Mouse (Mus musculus): Measurements from ENCODE around the gene Hyls1. TPM values are rescaled to one million over a fixed set of nuclear protein-coding genes. Genes with fewer than 3 reads are reported as not detected.

The Hyls1 gene
- polyA plus RNA-seq, 1 experiment from 2014 or later = 9.0 TPM

GRCm38 (mm10) chr9:35535876-35536275 lies 34.3 kb downstream of the Hyls1 start:
- Histone ChIP-seq H3K9ac (ENCODE audit: low read depth, low read length) (no peak overlapping the region), H3K4me3 (ENCODE audit: low read depth, low read length) (no peak overlapping the region), H3K9me3 (replicated peaks; ENCODE audit: control insufficient read depth, low read length) (no peaks in the 10 kb centered on the region), H3K27ac (ENCODE audit: low read length) (no peak overlapping the region), H3K27me3 (ENCODE audit: control insufficient read depth, insufficient read depth, low read depth, low read length) (no peaks in the 10 kb centered on the region), H3K4me2 (ENCODE audit: low read depth, low read length) (no peak overlapping the region), H3K36me3 (ENCODE audit: control insufficient read depth, insufficient read depth) (no peaks in the 10 kb centered on the region), H3K4me1 (ENCODE audit: control insufficient read depth, low read depth, low read length) (no peaks in the 10 kb centered on the region)
- ATAC-seq (ENCODE audit: low read depth) = no peak
- 32% methylated on average over 4 of the region's 4 CpGs for WGBS (ENCODE audit: insufficient replicate concordance)

DNA sequence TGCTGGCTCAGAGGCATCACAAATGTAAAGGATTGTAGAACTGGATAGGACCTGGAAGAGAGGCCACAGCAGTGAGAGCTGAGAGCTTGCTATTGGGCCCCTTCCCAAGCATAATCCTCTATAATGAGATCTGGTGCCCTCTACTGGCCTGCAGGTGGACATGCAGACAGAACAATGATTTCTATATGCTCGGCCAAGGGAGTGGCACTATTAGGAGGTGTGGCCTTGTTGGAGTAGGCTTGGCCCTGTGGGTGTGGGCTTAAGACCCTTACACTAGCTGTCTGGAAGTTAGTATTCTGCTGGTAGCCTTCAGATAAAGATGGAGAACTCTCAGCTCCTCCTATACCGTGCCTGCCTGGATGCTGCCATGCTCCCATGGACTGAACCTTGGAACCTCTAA lies 35.1 kb downstream of the Hyls1 start:
- no peaks in the 10 kb centered on the region for H3K36me3 ChIP-seq (ENCODE audit: control insufficient read depth, insufficient read depth)
- no peaks in the 10 kb centered on the region for H3K9me3 ChIP-seq (replicated peaks; ENCODE audit: control insufficient read depth, low read length)
- no peak overlapping the region for H3K4me2 ChIP-seq (ENCODE audit: low read depth, low read length)
- H3K27me3 ChIP-seq (ENCODE audit: control insufficient read depth, insufficient read depth, low read depth, low read length) = no peaks in the 10 kb centered on the region
- no peak overlapping the region for H3K9ac ChIP-seq (ENCODE audit: low read depth, low read length)
- no peak overlapping the region for H3K4me3 ChIP-seq (ENCODE audit: low read depth, low read length)
- H3K27ac ChIP-seq (ENCODE audit: low read length) = no peak overlapping the region
- 8% methylated on average over 2 of the region's 2 CpGs for WGBS (ENCODE audit: insufficient replicate concordance)
- ATAC-seq (ENCODE audit: low read depth) = peak; percentile 50; the same call in 1 of the 2 replicates
- no peaks in the 10 kb centered on the region for H3K4me1 ChIP-seq (ENCODE audit: control insufficient read depth, low read depth, low read length)

GRCm38 (mm10) chr9:35533266-35533665 lies 36.9 kb downstream of the Hyls1 start:
- H3K36me3 ChIP-seq (ENCODE audit: control insufficient read depth, insufficient read depth) = no peaks in the 10 kb centered on the region
- no peak overlapping the region for H3K27ac ChIP-seq (ENCODE audit: low read length)
- H3K9ac ChIP-seq (ENCODE audit: low read depth, low read length) = no peak overlapping the region
- no peaks in the 10 kb centered on the region for H3K9me3 ChIP-seq (replicated peaks; ENCODE audit: control insufficient read depth, low read length)
- no peaks in the 10 kb centered on the region for H3K27me3 ChIP-seq (ENCODE audit: control insufficient read depth, insufficient read depth, low read depth, low read length)
- H3K4me3 ChIP-seq (ENCODE audit: low read depth, low read length) = no peak overlapping the region
- WGBS (ENCODE audit: insufficient replicate concordance) = 55% methylated on average over 9 of the region's 9 CpGs
- no peak for ATAC-seq (ENCODE audit: low read depth)
- no peaks in the 10 kb centered on the region for H3K4me1 ChIP-seq (ENCODE audit: control insufficient read depth, low read depth, low read length)
- no peak overlapping the region for H3K4me2 ChIP-seq (ENCODE audit: low read depth, low read length)

GRCm38 (mm10) chr9:35529796-35530195 lies 40.4 kb downstream of the Hyls1 start:
- no peaks in the 10 kb centered on the region for H3K9me3 ChIP-seq (replicated peaks; ENCODE audit: control insufficient read depth, low read length)
- ATAC-seq (ENCODE audit: low read depth) = no peak
- H3K27me3 ChIP-seq (ENCODE audit: control insufficient read depth, insufficient read depth, low read depth, low read length) = no peaks in the 10 kb centered on the region
- no peak overlapping the region for H3K4me2 ChIP-seq (ENCODE audit: low read depth, low read length)
- WGBS (ENCODE audit: insufficient replicate concordance) = 26% methylated on average over 1 of the region's 1 CpGs
- no peak overlapping the region for H3K9ac ChIP-seq (ENCODE audit: low read depth, low read length)
- H3K27ac ChIP-seq (ENCODE audit: low read length) = no peak overlapping the region
- H3K4me3 ChIP-seq (ENCODE audit: low read depth, low read length) = no peak overlapping the region
- H3K36me3 ChIP-seq (ENCODE audit: control insufficient read depth, insufficient read depth) = no peaks in the 10 kb centered on the region
- H3K4me1 ChIP-seq (ENCODE audit: control insufficient read depth, low read depth, low read length) = no peaks in the 10 kb centered on the region

GRCm38 (mm10) chr9:35529141-35529540 lies 41.1 kb downstream of the Hyls1 start:
- 39% methylated on average over 3 of the region's 3 CpGs for WGBS (ENCODE audit: insufficient replicate concordance)
- ATAC-seq (ENCODE audit: low read depth) = no peak
- Histone ChIP-seq H3K4me3 (ENCODE audit: low read depth, low read length) (no peak overlapping the region), H3K36me3 (ENCODE audit: control insufficient read depth, insufficient read depth) (no peaks in the 10 kb centered on the region), H3K27ac (ENCODE audit: low read length) (no peak overlapping the region), H3K9ac (ENCODE audit: low read depth, low read length) (no peak overlapping the region), H3K4me2 (ENCODE audit: low read depth, low read length) (no peak overlapping the region), H3K4me1 (ENCODE audit: control insufficient read depth, low read depth, low read length) (no peaks in the 10 kb centered on the region), H3K9me3 (replicated peaks; ENCODE audit: control insufficient read depth, low read length) (no peaks in the 10 kb centered on the region), H3K27me3 (ENCODE audit: control insufficient read depth, insufficient read depth, low read depth, low read length) (no peaks in the 10 kb centered on the region)

DNA sequence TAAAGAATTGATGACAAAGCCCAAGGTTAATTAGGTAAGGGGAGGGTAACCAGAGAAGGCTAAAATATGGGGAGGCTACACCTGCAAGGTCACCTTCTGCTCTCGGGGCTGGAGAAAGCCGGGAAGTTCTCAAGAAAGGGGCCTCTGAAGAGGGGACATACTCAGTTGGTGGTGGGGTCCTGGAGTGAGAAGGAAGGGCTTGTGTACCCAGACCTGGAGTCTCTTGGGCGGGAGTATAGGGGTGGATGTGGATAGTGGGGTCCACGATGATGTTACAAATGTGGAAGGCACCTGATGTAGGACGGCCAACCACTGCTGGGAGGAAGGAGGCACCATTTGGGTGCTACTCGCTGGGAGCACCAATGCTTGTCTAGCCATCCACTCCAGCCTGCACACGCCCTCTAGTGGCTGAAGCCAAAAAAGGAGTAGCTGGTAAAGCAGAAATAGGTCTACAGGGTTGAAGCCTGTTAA lies 46.2 kb downstream of the Hyls1 start:
- 19% methylated on average over 7 of the region's 7 CpGs for WGBS (ENCODE audit: insufficient replicate concordance)
- no peak overlapping the region for H3K27ac ChIP-seq (ENCODE audit: low read length)
- no peak overlapping the region for H3K4me2 ChIP-seq (ENCODE audit: low read depth, low read length)

DNA sequence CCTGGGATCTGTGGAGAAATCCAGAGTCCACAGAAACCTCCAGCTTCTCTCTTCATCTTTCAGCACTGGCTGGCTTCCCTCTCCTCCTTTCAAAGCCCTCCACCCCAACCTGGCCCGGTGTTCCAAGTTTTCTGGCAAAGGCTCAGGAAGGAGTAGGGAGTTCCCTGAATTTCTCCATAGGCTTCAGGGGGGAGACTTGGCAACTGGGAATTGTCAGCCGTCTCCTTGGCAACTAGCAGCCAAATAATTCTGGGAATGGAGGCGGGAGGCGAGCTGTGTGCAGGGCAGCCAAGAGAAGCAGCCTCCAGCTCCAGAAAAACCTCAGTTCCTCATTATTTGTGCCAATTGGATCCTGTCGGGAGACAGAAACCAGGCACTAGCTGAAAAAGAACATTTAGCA lies 46.7 kb downstream of the Hyls1 start:
- WGBS (ENCODE audit: insufficient replicate concordance) = 62% methylated on average over 5 of the region's 5 CpGs
- no peak for ATAC-seq (ENCODE audit: low read depth)
- no peak overlapping the region for H3K4me2 ChIP-seq (ENCODE audit: low read depth, low read length)

More for the DNA sequence above, 46.2 kb downstream of the Hyls1 start:
- ATAC-seq (ENCODE audit: low read depth) = no peak
- no peaks in the 10 kb centered on the region for H3K36me3 ChIP-seq (ENCODE audit: control insufficient read depth, insufficient read depth)
- no peak overlapping the region for H3K9ac ChIP-seq (ENCODE audit: low read depth, low read length)
- no peaks in the 10 kb centered on the region for H3K9me3 ChIP-seq (replicated peaks; ENCODE audit: control insufficient read depth, low read length)
- H3K4me3 ChIP-seq (ENCODE audit: low read depth, low read length) = no peak overlapping the region
- H3K27me3 ChIP-seq (ENCODE audit: control insufficient read depth, insufficient read depth, low read depth, low read length) = no peaks in the 10 kb centered on the region
- no peaks in the 10 kb centered on the region for H3K4me1 ChIP-seq (ENCODE audit: control insufficient read depth, low read depth, low read length)

GRCm38 (mm10) chr9:35522821-35523515 lies 47.2 kb downstream of the Hyls1 start:
- H3K27ac ChIP-seq (ENCODE audit: low read length) = no peak overlapping the region
- ATAC-seq (ENCODE audit: low read depth) = no peak
- H3K4me2 ChIP-seq (ENCODE audit: low read depth, low read length) = no peak overlapping the region
- no peaks in the 10 kb centered on the region for H3K4me1 ChIP-seq (ENCODE audit: control insufficient read depth, low read depth, low read length)
- no peak overlapping the region for H3K9ac ChIP-seq (ENCODE audit: low read depth, low read length)
- H3K27me3 ChIP-seq (ENCODE audit: control insufficient read depth, insufficient read depth, low read depth, low read length) = no peaks in the 10 kb centered on the region
- WGBS (ENCODE audit: insufficient replicate concordance) = 38% methylated on average over 1 of the region's 1 CpGs
- no peaks in the 10 kb centered on the region for H3K9me3 ChIP-seq (replicated peaks; ENCODE audit: control insufficient read depth, low read length)
- H3K4me3 ChIP-seq (ENCODE audit: low read depth, low read length) = no peak overlapping the region
- no peaks in the 10 kb centered on the region for H3K36me3 ChIP-seq (ENCODE audit: control insufficient read depth, insufficient read depth)

More for the DNA sequence above, 46.7 kb downstream of the Hyls1 start:
- no peaks in the 10 kb centered on the region for H3K36me3 ChIP-seq (ENCODE audit: control insufficient read depth, insufficient read depth)
- H3K27ac ChIP-seq (ENCODE audit: low read length) = no peak overlapping the region
- H3K27me3 ChIP-seq (ENCODE audit: control insufficient read depth, insufficient read depth, low read depth, low read length) = no peaks in the 10 kb centered on the region
- no peaks in the 10 kb centered on the region for H3K4me1 ChIP-seq (ENCODE audit: control insufficient read depth, low read depth, low read length)
- H3K4me3 ChIP-seq (ENCODE audit: low read depth, low read length) = no peak overlapping the region
- H3K9ac ChIP-seq (ENCODE audit: low read depth, low read length) = no peak overlapping the region
- no peaks in the 10 kb centered on the region for H3K9me3 ChIP-seq (replicated peaks; ENCODE audit: control insufficient read depth, low read length)

GRCm38 (mm10) chr9:35522241-35522640 lies 48.0 kb downstream of the Hyls1 start:
- no peak overlapping the region for H3K27ac ChIP-seq (ENCODE audit: low read length)
- H3K36me3 ChIP-seq (ENCODE audit: control insufficient read depth, insufficient read depth) = no peaks in the 10 kb centered on the region
- WGBS (ENCODE audit: insufficient replicate concordance) = 62% methylated on average over 2 of the region's 2 CpGs
- H3K4me1 ChIP-seq (ENCODE audit: control insufficient read depth, low read depth, low read length) = no peaks in the 10 kb centered on the region
- no peak for ATAC-seq (ENCODE audit: low read depth)
- H3K27me3 ChIP-seq (ENCODE audit: control insufficient read depth, insufficient read depth, low read depth, low read length) = no peaks in the 10 kb centered on the region
- no peak overlapping the region for H3K4me2 ChIP-seq (ENCODE audit: low read depth, low read length)
- H3K4me3 ChIP-seq (ENCODE audit: low read depth, low read length) = no peak overlapping the region
- H3K9me3 ChIP-seq (replicated peaks; ENCODE audit: control insufficient read depth, low read length) = no peaks in the 10 kb centered on the region
- H3K9ac ChIP-seq (ENCODE audit: low read depth, low read length) = no peak overlapping the region

Data from liver, embryonic 16.5 days (tissue).